Mouse (Mus musculus): Measurements from ENCODE around the gene Enah.

GRCm38 (mm10) chr1:182018397-182019265, 1.2 kb downstream of the Enah start:
- TF ChIP-seq POLR2A (IDR thresholded peaks at IDR 0.05; ENCODE audit: control insufficient read depth, extremely low read depth, insufficient read depth, low read length, poor library complexity) (no peak), CTCF (IDR thresholded peaks at IDR 0.05; ENCODE audit: borderline replicate concordance, control insufficient read depth, extremely low read depth, insufficient read depth, low read length, poor library complexity) (no peak)

Measured in thymus, adult 2 months (tissue).